Mouse (Mus musculus): ENCODE data around the gene Cyp3a44. TPM values are rescaled to one million over a fixed set of nuclear protein-coding genes. Genes with fewer than 3 reads are reported as not detected.

Cyp3a44 gene
- total RNA-seq (2023), result not detected

GRCm38 (mm10) chr5:145805796-145806195 lies at the start of gene Cyp3a44:
Gene Cyp3a44 (minus strand): TSS chr5:145805874.

Other genes starting within 250 kb of the Cyp3a44 start
- gene Cyp3a41b, start 221.1 kb downstream of the Cyp3a44 start, total RNA-seq (2023), result not detected
- gene Cyp3a41a, start 85.7 kb downstream of the Cyp3a44 start, total RNA-seq (2023), result not detected
- gene Cyp3a11, start 74.1 kb upstream of the Cyp3a44 start, total RNA-seq (2023), result not detected
- gene Cyp3a25, start 203.7 kb upstream of the Cyp3a44 start, total RNA-seq (2023), result not detected

All from CD8-positive naive resting alpha-beta T cell, adult 57 days (primary cell).